Mouse (Mus musculus) ovary, postnatal 14 days (tissue): Measurements from ENCODE around the gene D8Ertd738e.
A peak's percentile ranks its signal among the peaks of the same experiment; 100 is the strongest.

Experiments
- DNase-seq: peaks from one replicate; pipeline ENCODE4 v3.0.0; 2022; ENCODE audit warnings: low spot score

The D8Ertd738e gene

GRCm38 (mm10) chr8:84236410-84236997 lies 13.0 kb downstream of the D8Ertd738e start:
- no peak for DNase-seq

GRCm38 (mm10) chr8:84235746-84236409 lies 13.6 kb downstream of the D8Ertd738e start:
- no peak for DNase-seq

- no peak for DNase-seq
Measured at GRCm38 (mm10) chr8:84233055-84233454, 16.5 kb downstream of the D8Ertd738e start.

GRCm38 (mm10) chr8:84230735-84231134 lies 18.8 kb downstream of the D8Ertd738e start:
- DNase-seq: no peak

- DNase-seq: no peak
Measured at GRCm38 (mm10) chr8:84223322-84224029, 26.0 kb downstream of the D8Ertd738e start.

- DNase-seq: no peak
Measured at GRCm38 (mm10) chr8:84222566-84223165, 26.9 kb downstream of the D8Ertd738e start.

- DNase-seq: no peak
Measured at GRCm38 (mm10) chr8:84220105-84220504, 29.4 kb downstream of the D8Ertd738e start.

- no peak for DNase-seq
Measured at GRCm38 (mm10) chr8:84218143-84218542, 31.4 kb downstream of the D8Ertd738e start.

GRCm38 (mm10) chr8:84217206-84217605 lies 32.3 kb downstream of the D8Ertd738e start:
- no peak for DNase-seq

GRCm38 (mm10) chr8:84213277-84213676 lies 36.2 kb downstream of the D8Ertd738e start:
- no peak for DNase-seq

GRCm38 (mm10) chr8:84211881-84212563 lies 37.5 kb downstream of the D8Ertd738e start:
- DNase-seq: no peak

GRCm38 (mm10) chr8:84211202-84211601 lies 38.3 kb downstream of the D8Ertd738e start:
- DNase-seq: no peak

- DNase-seq: peak; percentile 77
Measured at GRCm38 (mm10) chr8:84210167-84210791, 39.2 kb downstream of the D8Ertd738e start.

GRCm38 (mm10) chr8:84208381-84209380 lies 40.8 kb downstream of the D8Ertd738e start:
- no peak for DNase-seq

- no peak for DNase-seq
Measured at GRCm38 (mm10) chr8:84207811-84208210, 41.7 kb downstream of the D8Ertd738e start.

GRCm38 (mm10) chr8:84206666-84207065 lies 42.9 kb downstream of the D8Ertd738e start:
- no peak for DNase-seq

GRCm38 (mm10) chr8:84205073-84205472 lies 44.4 kb downstream of the D8Ertd738e start:
- no peak for DNase-seq

GRCm38 (mm10) chr8:84203975-84204772 lies 45.3 kb downstream of the D8Ertd738e start:
- DNase-seq: no peak
